In genomic region chr15:81044446-81044845, GRCm38 (mm10) we compare ENCODE assay signal across 12 mouse cellular contexts.
DNase-seq lines count a peak whose midpoint lies in the region; ATAC-seq and TF ChIP-seq lines count a peak whose summit lies in the region.
"Had no signal": no experiment of that assay in that cellular context is flagged by ENCODE, and none has a peak within 500 bp of the region (broad histone marks: within the 10 kb centered on the region; RNA-seq: fewer than 3 reads in every experiment).

No protein-coding gene starts in this region.

- no peak overlapping the region for H3K9ac ChIP-seq in heart, postnatal 0 days (replicated peaks; ENCODE audit: low read depth, low read length)
- H3K9ac ChIP-seq in kidney, embryonic 14.5 days (ENCODE audit: low read depth, low read length), result no peak overlapping the region
- H3K9ac ChIP-seq: neural tube, embryonic 15.5 days had no signal

- no peak for TF ChIP-seq CTCF in heart, postnatal 0 days (IDR thresholded peaks at IDR 0.05; ENCODE audit: low read depth)
- no peak for TF ChIP-seq CTCF in left cerebral cortex, adult 2 months (IDR thresholded peaks at IDR 0.05)

- H3K27me3 ChIP-seq in heart, postnatal 0 days (ENCODE audit: control insufficient read depth, insufficient read depth, low read length), result no peaks in the 10 kb centered on the region
- H3K27me3 ChIP-seq in megakaryocyte, embryonic 14.5 days (replicated peaks), result no peaks in the 10 kb centered on the region
- no peaks in the 10 kb centered on the region for H3K27me3 ChIP-seq in kidney, embryonic 14.5 days (ENCODE audit: control insufficient read depth, insufficient read depth, low read length)
- H3K27me3 ChIP-seq: neural tube, embryonic 15.5 days had no signal

- WGBS in heart, postnatal 0 days, result 90% methylated on average over 9 of the region's 9 CpGs
- WGBS in kidney, embryonic 14.5 days, result 86% methylated on average over 9 of the region's 9 CpGs

- H3K9me3 ChIP-seq in heart, postnatal 0 days (replicated peaks; ENCODE audit: control insufficient read depth, low read length), result no peaks in the 10 kb centered on the region
- H3K9me3 ChIP-seq in megakaryocyte, embryonic 14.5 days, result no peaks in the 10 kb centered on the region
- H3K9me3 ChIP-seq in kidney, embryonic 14.5 days (ENCODE audit: control insufficient read depth, low read length), result no peaks in the 10 kb centered on the region
- H3K9me3 ChIP-seq: neural tube, embryonic 15.5 days had no signal

- no peak for ATAC-seq in heart, postnatal 0 days (ENCODE audit: insufficient read depth, low read depth)
- ATAC-seq in granulocyte monocyte progenitor cell, adult 5-6 weeks (replicated peaks; ENCODE audit: poor library complexity, severe bottlenecking), result peak; percentile 72
- no peak for ATAC-seq in kidney, embryonic 14.5 days (ENCODE audit: low FRiP score, low TSS enrichment)
- ATAC-seq: hindbrain, postnatal 0 days had no signal

- H3K4me3 ChIP-seq in heart, postnatal 0 days (ENCODE audit: low read depth, low read length), result peak overlapping the region; percentile 15; the same call in 1 of the 2 replicates
- peak overlapping the region; percentile 96 for H3K4me3 ChIP-seq in megakaryocyte, embryonic 14.5 days (replicated peaks)
- H3K4me3 ChIP-seq in left cerebral cortex, adult 2 months, result no peak overlapping the region
- no peak overlapping the region for H3K4me3 ChIP-seq in kidney, embryonic 14.5 days (ENCODE audit: low read length)
- H3K4me3 ChIP-seq: erythroblast, embryonic 14.5 days; neural tube, embryonic 15.5 days had no signal

- no peak overlapping the region for H3K27ac ChIP-seq in heart, postnatal 0 days (ENCODE audit: low read depth)
- H3K27ac ChIP-seq in left cerebral cortex, adult 2 months, result no peak overlapping the region
- no peak overlapping the region for H3K27ac ChIP-seq in kidney, embryonic 14.5 days (ENCODE audit: low read depth, low read length)
- H3K27ac ChIP-seq: hindbrain, postnatal 0 days; neural tube, embryonic 15.5 days had no signal

- DNase-seq in heart, postnatal 0 days (ENCODE audit: low spot score), result no peak
- DNase-seq in heart, postnatal 14 days, result no peak
- DNase-seq in thymus, postnatal 0 days (ENCODE audit: low spot score), result peak; percentile 86
- no peak for DNase-seq in left cerebral cortex, adult 2 months (ENCODE audit: extremely low spot score in 1 of 2, low spot score in 2 of 2)
- no peak for DNase-seq in right cerebral cortex, postnatal 36 days (ENCODE audit: low spot score in 2 of 2)
- DNase-seq: cerebellum, adult 18-20 months had no signal

- H3K36me3 ChIP-seq in heart, postnatal 0 days (replicated peaks; ENCODE audit: control insufficient read depth, insufficient read depth, low read length), result peaks cover 7% of the 10 kb centered on the region; the same call in 1 of the 2 replicates
- H3K36me3 ChIP-seq in megakaryocyte, embryonic 14.5 days (replicated peaks; ENCODE audit: low read length), result peaks cover 36% of the 10 kb centered on the region
- no peaks in the 10 kb centered on the region for H3K36me3 ChIP-seq in kidney, embryonic 14.5 days (ENCODE audit: control insufficient read depth, insufficient read depth, low read length)
- H3K36me3 ChIP-seq: neural tube, embryonic 15.5 days had no signal

- H3K4me1 ChIP-seq in heart, postnatal 0 days (ENCODE audit: control insufficient read depth, insufficient read depth), result no peaks in the 10 kb centered on the region
- peaks cover 97% of the 10 kb centered on the region for H3K4me1 ChIP-seq in megakaryocyte, embryonic 14.5 days
- H3K4me1 ChIP-seq in kidney, embryonic 14.5 days (ENCODE audit: control insufficient read depth, insufficient read depth, low read length), result peaks cover 19% of the 10 kb centered on the region

- intact Hi-C loops in heart, postnatal 14 days (cut with DNase I), result no loop called here
- intact Hi-C loops in left cerebral cortex, adult 2 months (cut with DNase I), result no loop called here

- no peak for TF ChIP-seq EP300 in heart, postnatal 0 days (IDR thresholded peaks at IDR 0.05; ENCODE audit: low read depth)

- peak overlapping the region; percentile 24; the same call in 1 of the 2 replicates for H3K4me2 ChIP-seq in heart, postnatal 0 days (ENCODE audit: low read depth, low read length)
- H3K4me2 ChIP-seq in kidney, embryonic 14.5 days (replicated peaks; ENCODE audit: low read depth, low read length), result no peak overlapping the region
- H3K4me2 ChIP-seq: neural tube, embryonic 15.5 days had no signal

Comparison
In these comparisons a context has a peak if more than half of its experiments do, and no peak if none do; other contexts are left out.
1. H3K4me3 ChIP-seq: peak in heart, postnatal 0 days (single experiment) and megakaryocyte, embryonic 14.5 days (single experiment); none in left cerebral cortex, adult 2 months (single experiment) and kidney, embryonic 14.5 days (single experiment).